Mouse (Mus musculus) olfactory bulb, adult 2 months (tissue): ENCODE results near the gene Casp7.

Source experiments
- CTCF ChIP-seq: fragments of 200-500 bp; IDR thresholded peaks from 2 replicates; pipeline ENCODE4 v1.5.1; 2012; ENCODE audit warnings: low read depth, mild to moderate bottlenecking, low read length, moderate library complexity; ENCODE audit not compliant: insufficient read depth
- POLR2A ChIP-seq: fragments of 200-500 bp; IDR thresholded peaks from 2 replicates; pipeline ENCODE4 v1.6.1; 2012; ENCODE audit warnings: mild to moderate bottlenecking, low read depth, low read length, moderate library complexity; ENCODE audit not compliant: insufficient read depth

DNA sequence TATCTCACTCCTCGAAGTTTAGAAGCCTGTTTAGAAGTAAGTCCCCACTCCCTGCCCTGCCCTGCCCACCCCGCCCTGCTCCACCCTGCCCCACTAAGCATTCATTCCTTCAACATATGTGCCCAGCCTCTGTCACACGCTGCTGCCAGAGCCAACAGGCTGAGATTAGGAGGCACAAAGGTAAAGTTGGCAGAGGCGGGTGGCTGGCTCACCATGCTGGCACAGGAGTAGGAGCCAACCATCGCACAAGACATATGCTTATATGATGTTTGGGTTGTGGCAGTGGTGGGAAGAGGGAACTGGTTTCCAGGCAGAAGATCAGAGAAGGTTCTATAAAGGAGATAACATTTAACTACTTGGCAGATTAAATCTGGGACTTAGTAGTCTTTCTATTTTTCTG, 80.3 kb downstream of the Casp7 start:
- TF ChIP-seq POLR2A, result no peak
- no peak for TF ChIP-seq CTCF
